Mouse (Mus musculus) cortical plate, adult 2 months (tissue): Measurements from ENCODE around the gene Slc22a18. TPM values are rescaled to one million over a fixed set of nuclear protein-coding genes. Genes with fewer than 3 reads are reported as not detected.

Source experiments
- H3K27ac ChIP-seq: fragments of 200-500 bp; 2 replicates; pipeline ENCODE4 v1.5.1; 2012; ENCODE audit warnings: low read length, control low read depth, inconsistent platforms; ENCODE audit not compliant: insufficient read depth
- H3K4me1 ChIP-seq: fragments of 200-500 bp; 2 replicates; pipeline ENCODE4 v1.6.1; 2011; ENCODE audit warnings: low read length; ENCODE audit not compliant: control insufficient read depth, insufficient read depth
- H3K4me3 ChIP-seq: fragments of 200-500 bp; 2 replicates; pipeline ENCODE4 v1.5.1; 2011; ENCODE audit warnings: mild to moderate bottlenecking, low read length, control low read depth; ENCODE audit not compliant: insufficient read depth
- CTCF ChIP-seq: fragments of 200-500 bp; IDR thresholded peaks from 2 replicates; pipeline ENCODE4 v1.5.1; 2011; ENCODE audit warnings: mild to moderate bottlenecking, control low read depth, low read length; ENCODE audit not compliant: insufficient read depth; ENCODE audit errors: extremely low read depth
- POLR2A ChIP-seq: fragments of 200-500 bp; IDR thresholded peaks from 2 replicates; pipeline ENCODE4 v1.6.1; 2011; ENCODE audit warnings: mild to moderate bottlenecking, low read length, control low read depth; ENCODE audit not compliant: insufficient read depth; ENCODE audit errors: extremely low read depth
- polyA plus RNA-seq: library from polyadenylated mRNA; depleted of rRNA; stranded (reverse); fragments of >200 nt; gene quantifications from 2 replicates; pipeline ENCODE4 v1.2.3, GENCODE M21; 2012

Slc22a18 gene
- polyA plus RNA-seq, 1 experiment, result 1.1 TPM

DNA sequence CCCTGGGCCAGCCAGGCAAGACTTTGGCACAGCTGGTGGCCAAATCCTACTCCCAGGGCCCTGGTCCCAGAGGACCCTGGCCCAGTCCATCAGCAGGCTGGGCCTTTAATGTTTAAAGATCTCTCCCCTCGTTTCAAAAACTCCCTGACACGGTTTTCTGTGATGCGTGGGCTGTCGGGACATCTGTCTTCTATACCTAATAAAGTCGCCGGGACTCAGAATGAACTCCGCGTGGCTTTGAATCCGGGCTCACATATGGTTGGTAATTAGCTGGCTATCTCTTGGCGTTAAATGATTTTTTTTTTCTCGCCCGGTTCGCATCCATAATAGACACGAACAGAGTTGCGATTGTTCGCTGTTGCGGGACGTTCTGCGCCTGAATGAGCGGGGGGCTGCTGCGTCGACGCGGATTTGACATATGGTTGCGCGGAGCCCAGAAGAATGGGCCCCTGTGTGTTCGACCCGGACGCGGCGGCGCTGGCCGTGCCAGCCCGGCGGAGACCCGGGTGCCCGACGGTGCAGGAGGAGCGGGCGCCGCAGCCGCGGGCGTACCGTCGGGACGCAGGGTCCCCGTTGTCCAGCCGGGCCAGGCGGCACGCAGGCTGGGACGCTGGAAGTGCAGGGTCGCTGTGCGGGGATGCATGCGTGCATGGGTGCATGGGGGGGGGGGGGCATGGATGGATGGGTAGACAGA, 28.4 kb upstream of the Slc22a18 start:
- H3K4me3 ChIP-seq, result no peak overlapping the region
- no peak for TF ChIP-seq CTCF
- no peak for TF ChIP-seq POLR2A
- H3K4me1 ChIP-seq, result no peaks in the 10 kb centered on the region
- no peak overlapping the region for H3K27ac ChIP-seq

DNA sequence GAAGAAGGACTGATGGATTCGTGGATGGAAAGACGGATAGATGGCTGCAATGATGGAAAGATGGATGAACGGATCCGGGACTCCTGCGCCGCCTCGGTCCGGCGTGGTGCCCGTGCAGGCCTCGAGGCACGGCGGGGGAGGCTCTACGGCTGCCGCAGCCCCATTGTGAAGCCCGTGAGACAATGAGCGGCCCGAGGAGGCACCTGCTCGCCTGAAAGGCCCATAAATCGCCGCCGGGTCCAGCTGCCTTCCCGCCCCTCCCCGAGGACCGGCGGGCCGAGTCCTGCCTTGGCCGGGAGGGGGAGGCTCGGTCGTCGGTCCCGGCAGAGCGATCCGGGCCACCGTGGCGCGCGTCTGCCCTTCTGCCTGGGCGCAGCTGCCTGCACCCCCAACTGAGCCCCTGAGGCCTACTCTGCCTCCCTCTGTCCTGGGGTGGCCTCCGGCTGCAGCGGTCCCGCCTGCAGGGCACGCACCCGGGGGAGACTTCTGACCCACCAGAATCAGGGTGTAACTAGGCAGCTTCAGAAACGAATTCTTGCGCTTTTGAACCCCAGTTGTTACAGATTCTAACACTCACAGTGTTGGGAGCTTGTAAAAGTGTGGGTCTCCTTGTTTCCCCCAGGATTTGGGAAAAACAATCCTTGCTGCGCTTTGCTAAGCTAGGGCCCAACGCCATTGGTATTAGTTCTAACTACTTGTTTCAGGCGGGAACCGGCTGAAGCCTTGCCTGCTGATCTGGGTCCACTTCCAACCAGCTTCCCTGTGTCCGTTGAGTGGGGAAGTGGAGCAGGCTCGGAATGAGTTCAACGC, 27.7 kb upstream of the Slc22a18 start:
- TF ChIP-seq POLR2A, result no peak
- no peak for TF ChIP-seq CTCF
- no peak overlapping the region for H3K27ac ChIP-seq
- H3K4me3 ChIP-seq, result no peak overlapping the region
- no peaks in the 10 kb centered on the region for H3K4me1 ChIP-seq

DNA sequence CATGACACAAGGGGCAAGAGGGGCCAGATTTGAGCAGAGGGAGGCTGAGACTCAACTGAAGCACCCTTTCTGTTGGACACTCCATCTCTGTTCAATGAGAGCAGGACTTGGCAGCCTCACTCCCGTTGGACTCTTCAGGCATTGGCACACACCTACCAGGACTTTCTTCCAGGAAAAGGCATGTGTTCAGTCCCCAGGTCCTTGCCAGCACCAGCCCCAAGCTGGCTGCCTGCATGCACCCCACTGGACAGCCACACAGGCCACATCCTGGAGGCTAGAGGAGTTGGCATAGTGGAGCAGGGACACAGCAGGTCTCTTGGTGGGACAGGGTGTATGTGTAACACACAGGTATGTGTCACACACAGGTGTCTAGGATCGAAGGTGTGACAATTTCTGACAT, 26.4 kb upstream of the Slc22a18 start:
- H3K27ac ChIP-seq, result no peak overlapping the region
- H3K4me3 ChIP-seq, result no peak overlapping the region
- TF ChIP-seq CTCF, result no peak
- no peaks in the 10 kb centered on the region for H3K4me1 ChIP-seq

DNA sequence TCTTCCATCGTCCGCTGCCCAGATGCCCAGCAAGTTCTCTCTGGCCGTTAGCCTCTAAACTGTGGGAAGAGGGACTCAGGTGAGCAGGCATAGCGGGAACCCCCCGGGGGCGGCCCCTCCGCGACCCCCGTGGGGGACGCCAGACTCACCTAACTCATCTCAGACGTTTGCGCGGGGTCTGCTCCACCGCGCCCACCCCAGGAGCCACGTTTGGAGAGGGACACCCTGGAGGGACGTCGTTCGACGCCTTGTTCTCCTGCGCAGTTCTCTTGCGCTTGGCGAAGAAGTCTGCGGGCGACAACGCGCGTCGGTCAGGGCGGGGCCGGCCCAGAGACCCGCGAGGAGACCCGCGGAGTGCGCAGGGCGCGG, 14.6 kb upstream of the Slc22a18 start:
- Histone ChIP-seq H3K27ac (no peak overlapping the region), H3K4me1 (no peaks in the 10 kb centered on the region), H3K4me3 (0 out of 2 replicates have a peak overlapping the region, but pooled peaks have one; percentile 7)
- no peak for TF ChIP-seq CTCF
- TF ChIP-seq POLR2A, result no peak

DNA sequence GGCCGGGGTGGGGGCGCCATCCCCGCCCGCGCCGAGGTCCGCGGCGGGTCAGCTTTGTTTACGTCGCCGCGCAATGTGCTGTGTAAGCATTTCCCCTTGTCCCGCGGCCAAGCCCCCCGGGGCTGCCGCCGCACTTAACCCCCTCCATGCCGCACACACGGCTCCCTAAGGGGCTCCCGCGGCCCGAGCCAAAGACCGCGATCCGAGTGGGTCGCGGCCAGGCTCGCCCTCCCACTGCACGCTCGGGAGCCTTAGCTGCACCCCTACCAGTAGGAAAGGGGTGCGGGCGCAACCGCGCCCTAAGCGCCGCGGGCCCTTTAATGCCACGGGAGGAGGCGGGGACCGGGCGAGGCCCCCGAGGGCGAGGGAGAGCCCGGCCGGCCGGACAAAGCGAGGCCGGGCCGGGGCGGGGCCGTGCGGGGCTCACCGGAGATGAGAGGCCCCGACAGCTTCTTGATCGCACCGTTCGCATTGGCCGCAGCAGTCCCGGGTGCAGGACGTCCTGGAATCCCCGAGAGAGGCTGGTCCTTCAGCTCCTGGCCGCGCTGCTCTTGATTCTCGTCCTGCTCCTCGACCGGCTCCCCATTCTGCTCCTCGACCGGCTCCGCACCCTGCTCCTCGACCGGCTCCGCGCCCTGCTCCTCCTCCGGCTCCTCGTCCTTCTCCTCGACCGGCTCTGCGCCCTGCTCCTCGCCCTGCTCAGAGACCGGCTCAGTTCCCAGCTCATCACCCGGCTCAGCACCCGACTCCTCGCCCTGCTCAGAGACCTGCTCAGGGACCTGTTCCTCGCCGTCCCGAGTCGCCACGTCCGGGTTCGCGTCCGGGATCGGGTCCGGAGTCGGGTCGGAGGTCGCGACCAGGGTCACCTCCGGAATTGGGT, 14.0 kb upstream of the Slc22a18 start:
- no peaks in the 10 kb centered on the region for H3K4me1 ChIP-seq
- H3K4me3 ChIP-seq, result 0 out of 2 replicates have a peak overlapping the region, but pooled peaks have one; percentile 7
- no peak overlapping the region for H3K27ac ChIP-seq
- TF ChIP-seq CTCF (no peak), POLR2A (no peak)

DNA sequence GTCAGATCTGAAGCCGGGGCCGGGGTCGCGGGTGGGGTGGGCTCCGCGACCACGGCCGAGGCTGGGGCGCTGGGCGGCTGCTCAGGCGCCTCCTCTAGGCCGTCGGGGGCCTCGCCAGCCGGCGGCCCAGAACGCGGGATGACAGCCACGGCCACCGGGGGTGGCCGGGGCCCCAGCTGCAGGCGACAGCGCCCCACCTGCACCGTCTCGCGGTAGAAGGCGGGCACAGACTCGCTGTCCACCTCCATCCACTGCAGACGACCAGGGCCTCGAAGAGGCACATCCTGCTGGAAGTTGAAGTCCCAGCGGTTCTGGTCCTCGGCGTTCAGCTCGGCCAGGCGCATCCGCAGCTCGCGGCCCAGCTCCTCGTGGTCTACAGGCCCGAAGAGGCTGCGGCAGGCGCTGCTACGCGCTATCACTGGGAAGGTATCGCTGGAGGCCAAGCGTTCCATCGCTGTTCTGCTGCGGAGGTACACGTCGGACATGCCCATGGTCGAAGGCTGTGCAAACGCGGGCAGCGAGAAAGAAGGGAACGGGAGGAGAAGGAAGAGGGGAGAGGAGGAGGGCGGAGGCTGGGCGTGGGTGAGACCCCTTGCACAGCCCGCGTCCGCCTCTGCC, 13.2 kb upstream of the Slc22a18 start:
- TF ChIP-seq POLR2A (no peak), CTCF (no peak)
- Histone ChIP-seq H3K27ac (no peak overlapping the region), H3K4me1 (no peaks in the 10 kb centered on the region), H3K4me3 (peak overlapping the region; percentile 27)

DNA sequence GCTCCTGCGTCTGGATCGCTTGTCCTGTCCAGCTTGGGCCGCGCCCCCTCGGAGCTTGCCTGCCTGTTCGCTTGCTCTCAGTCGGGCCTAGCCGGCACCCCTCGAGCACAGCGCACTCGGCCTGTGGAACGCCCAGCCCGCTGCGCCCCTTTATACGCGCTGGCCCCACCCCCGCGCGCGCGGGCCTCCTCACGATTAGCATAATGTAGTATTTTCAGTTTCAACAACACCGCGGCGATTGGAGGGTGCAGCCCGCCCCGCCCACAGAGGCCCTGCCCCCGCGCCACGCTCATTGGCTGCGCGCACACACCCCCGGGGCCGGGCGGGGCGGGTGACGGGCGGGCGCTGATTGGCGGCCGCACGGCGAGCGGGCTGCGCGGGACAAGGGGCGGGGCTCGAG, 12.7 kb upstream of the Slc22a18 start, which contains the start of gene Cdkn1c:
Gene Cdkn1c, minus strand, starts transcription at position 177 of the 400 bp plus-strand sequence.
- no peak within 1 kb of the TSS for H3K27ac ChIP-seq
- H3K4me3 ChIP-seq, result peak within 1 kb of the TSS; percentile 27

DNA sequence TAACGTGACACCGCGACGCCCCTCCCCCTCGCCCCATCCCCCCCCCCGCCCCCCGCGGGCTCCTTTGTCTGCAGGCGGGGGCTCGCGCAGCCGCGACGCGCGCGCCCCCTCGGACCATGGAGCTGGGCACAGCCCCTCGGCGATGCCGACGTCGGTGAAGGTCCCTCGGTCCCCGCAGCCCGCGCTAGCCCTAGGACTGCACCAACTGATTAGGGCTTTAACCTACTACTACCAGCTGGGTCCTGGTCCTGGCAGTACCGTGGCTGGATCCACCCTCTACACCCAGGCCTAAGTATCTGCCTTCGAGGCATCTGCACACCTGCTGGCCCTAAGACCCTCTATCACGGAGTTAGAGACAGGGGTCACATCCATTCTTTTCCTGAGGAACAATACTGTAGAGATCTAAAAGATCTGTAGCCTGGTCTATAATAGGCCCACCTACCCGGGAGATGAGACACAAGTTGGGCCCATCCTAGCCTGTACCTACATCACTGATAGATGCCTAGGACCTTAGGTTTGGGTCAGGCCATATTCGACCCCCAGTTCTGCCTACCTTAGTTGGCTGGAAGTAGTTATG, 12.2 kb upstream of the Slc22a18 start:
- Histone ChIP-seq H3K4me3 (no peak overlapping the region; the same call in 1 of the 2 replicates), H3K27ac (no peak overlapping the region), H3K4me1 (no peaks in the 10 kb centered on the region)
- TF ChIP-seq CTCF, result no peak
- no peak for TF ChIP-seq POLR2A

More for the DNA sequence above, 12.7 kb upstream of the Slc22a18 start, which contains the start of gene Cdkn1c:
- H3K4me1 ChIP-seq, result no peaks in the 10 kb centered on the region
- no peak for TF ChIP-seq CTCF
- 0 out of 2 replicates have a peak, but pooled peaks have one; percentile 28 for TF ChIP-seq POLR2A

DNA sequence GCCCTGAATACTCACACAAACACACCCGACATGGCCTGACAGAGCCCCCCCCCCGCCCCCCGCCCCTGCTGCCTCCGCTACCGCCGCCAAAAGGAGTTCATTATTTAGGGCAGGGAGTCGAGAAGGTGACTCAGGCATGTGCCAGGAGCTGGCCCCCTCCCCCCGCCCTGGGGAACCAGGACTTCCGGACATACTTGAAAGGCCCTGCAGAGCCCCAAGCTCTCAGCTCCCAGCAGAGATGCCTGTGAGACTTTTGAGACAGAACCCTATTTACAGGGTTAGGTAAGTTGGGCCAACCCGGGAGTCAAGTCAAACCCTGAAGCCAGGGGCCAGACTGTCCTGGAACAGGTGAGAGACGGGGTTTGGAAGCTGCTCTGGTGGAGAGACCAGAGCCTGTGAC, 11.6 kb upstream of the Slc22a18 start:
- Histone ChIP-seq H3K4me3 (no peak overlapping the region), H3K27ac (no peak overlapping the region), H3K4me1 (no peaks in the 10 kb centered on the region)
- TF ChIP-seq POLR2A (no peak), CTCF (no peak)
